Mouse (Mus musculus) stomach, embryonic 14.5 days (tissue): ENCODE data around the gene Kcng4. TPM values are rescaled to one million over a fixed set of nuclear protein-coding genes. Genes with fewer than 3 reads are reported as not detected.

Source experiments
- ATAC-seq: fragments of 200-750 bp; cut with Nextera tagmentation; 2 replicates; pipeline ENCODE4 v1.8.0; 2017; ENCODE audit warnings: low read depth, moderate TSS enrichment; ENCODE audit not compliant: insufficient number of reproducible peaks, insufficient read depth, low FRiP score
- H3K27ac ChIP-seq: fragments of 300-500 bp; sonication (generic); 2 replicates; pipeline ENCODE4 v1.5.1; 2014; ENCODE audit warnings: mild to moderate bottlenecking, low read length, moderate library complexity, mixed read lengths
- H3K27me3 ChIP-seq: fragments of 300-500 bp; sonication (generic); 2 replicates; pipeline ENCODE4 v1.6.1; 2014; ENCODE audit warnings: low read length, control low read depth, mixed read lengths; ENCODE audit not compliant: control insufficient read depth, insufficient read depth
- H3K36me3 ChIP-seq: fragments of 300-500 bp; sonication (generic); 2 replicates; pipeline ENCODE4 v1.6.1; 2014; ENCODE audit warnings: mild to moderate bottlenecking, control low read depth, low read length, moderate library complexity, mixed read lengths; ENCODE audit not compliant: control insufficient read depth, insufficient read depth
- H3K4me1 ChIP-seq: fragments of 300-500 bp; sonication (generic); 2 replicates; pipeline ENCODE4 v1.6.1; 2014; ENCODE audit warnings: low read length, control low read depth, mixed read lengths; ENCODE audit not compliant: control insufficient read depth, insufficient read depth
- H3K4me2 ChIP-seq: fragments of 300-500 bp; sonication (generic); replicated peaks from 2 replicates; pipeline ENCODE4 v1.6.1; 2014; ENCODE audit warnings: low read depth, low read length, control low read depth
- H3K4me3 ChIP-seq: fragments of 300-500 bp; sonication (generic); 2 replicates; pipeline ENCODE4 v1.5.1; 2014; ENCODE audit warnings: low read depth, low read length, control low read depth
- H3K9ac ChIP-seq: fragments of 300-500 bp; sonication (generic); replicated peaks from 2 replicates; pipeline ENCODE4 v1.6.1; 2014; ENCODE audit warnings: low read depth, mild to moderate bottlenecking, control low read depth, low read length, moderate library complexity, mixed read lengths
- H3K9me3 ChIP-seq: fragments of 300-500 bp; sonication (generic); 2 replicates; pipeline ENCODE4 v1.6.1; 2016; ENCODE audit warnings: low read depth, low read length, control low read depth; ENCODE audit not compliant: control insufficient read depth
- WGBS: fragments of 180-500 bp; shearing (Covaris S2); extraction: QIAGEN DNeasy Blood & Tissue Kit; methylation state at CpG from one replicate; pipeline ENCODE4 v1.1.7; 2014; 5-methylcytosine and 5-hydroxymethylcytosine counted together
- polyA plus RNA-seq: library from polyadenylated mRNA; unstranded; fragments of >200 nt; fragmentation: Nextera tagmentation; extraction: Ambion mirVana; gene quantifications from 2 replicates; pipeline ENCODE4 v1.2.1, GENCODE M21; 2014

Gene Kcng4
- polyA plus RNA-seq, result 0.23 and 0.31 TPM in 2 replicates

- H3K27me3 ChIP-seq, result 0 out of 2 replicates have a peak, but pooled peaks cover 4% of the 10 kb centered on the region
- no peak within 1 kb of the TSS for H3K9ac ChIP-seq
- peaks cover 8% of the 10 kb centered on the region for H3K4me1 ChIP-seq
- ATAC-seq, result no peak
- H3K4me3 ChIP-seq, result no peak within 1 kb of the TSS
- no peak within 1 kb of the TSS for H3K27ac ChIP-seq
- H3K36me3 ChIP-seq, result no peaks in the 10 kb centered on the region
- H3K4me2 ChIP-seq, result no peak within 1 kb of the TSS; the same call in 1 of the 2 replicates
- H3K9me3 ChIP-seq, result no peaks in the 10 kb centered on the region
- 18% methylated on average over 6 of the region's 6 CpGs for WGBS
Measured at GRCm38 (mm10) chr8:119635378-119635777, at the start of gene Kcng4. Gene Kcng4, minus strand, starts transcription at chr8:119635680.

GRCm38 (mm10) chr8:119679184-119679583, 43.7 kb upstream of the Kcng4 start:
- no peak for ATAC-seq
- 65% methylated on average over 14 of the region's 14 CpGs for WGBS
- no peaks in the 10 kb centered on the region for H3K36me3 ChIP-seq
- no peak overlapping the region for H3K27ac ChIP-seq
- H3K9me3 ChIP-seq, result no peaks in the 10 kb centered on the region
- no peak overlapping the region for H3K4me3 ChIP-seq
- no peak overlapping the region for H3K4me2 ChIP-seq
- H3K4me1 ChIP-seq, result no peaks in the 10 kb centered on the region
- no peaks in the 10 kb centered on the region for H3K27me3 ChIP-seq
- no peak overlapping the region for H3K9ac ChIP-seq

- Histone ChIP-seq H3K36me3 (no peaks in the 10 kb centered on the region), H3K4me2 (no peak overlapping the region; the same call in 1 of the 2 replicates), H3K4me1 (no peaks in the 10 kb centered on the region), H3K27ac (no peak overlapping the region), H3K9ac (no peak overlapping the region), H3K4me3 (no peak overlapping the region), H3K27me3 (no peaks in the 10 kb centered on the region), H3K9me3 (no peaks in the 10 kb centered on the region)
- 9% methylated on average over 18 of the region's 18 CpGs for WGBS
- ATAC-seq, result peak; percentile 12; the same call in 1 of the 2 replicates
Measured at GRCm38 (mm10) chr8:119678138-119678843, 42.8 kb upstream of the Kcng4 start.

GRCm38 (mm10) chr8:119676389-119676788, 40.9 kb upstream of the Kcng4 start:
- Histone ChIP-seq H3K9me3 (no peaks in the 10 kb centered on the region), H3K36me3 (no peaks in the 10 kb centered on the region), H3K27me3 (no peaks in the 10 kb centered on the region), H3K27ac (no peak overlapping the region), H3K4me1 (no peaks in the 10 kb centered on the region), H3K4me3 (no peak overlapping the region), H3K4me2 (no peak overlapping the region), H3K9ac (no peak overlapping the region)
- WGBS, result 19% methylated on average over 8 of the region's 8 CpGs
- 0 out of 2 replicates have a peak, but pooled peaks have one; percentile 16 for ATAC-seq

DNA sequence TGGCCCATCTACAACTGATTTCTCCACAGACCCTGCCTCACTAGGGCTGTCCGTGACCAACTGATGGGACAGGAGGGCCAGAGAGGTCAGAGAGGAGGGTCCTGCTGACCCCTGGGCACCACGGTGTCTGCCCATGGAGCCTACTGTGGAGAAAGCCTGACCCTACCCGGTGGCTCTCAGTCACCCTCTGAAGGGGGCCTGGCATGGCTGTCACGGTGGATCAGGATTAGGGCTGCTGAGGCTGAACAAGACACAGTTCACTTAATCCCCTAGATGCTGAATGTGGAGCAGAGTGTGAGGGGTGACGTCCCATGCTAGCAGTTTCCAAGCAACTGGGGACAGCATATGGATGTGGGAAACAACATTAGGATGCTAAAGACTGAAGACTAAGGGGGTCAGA, 40.0 kb upstream of the Kcng4 start:
- no peaks in the 10 kb centered on the region for H3K27me3 ChIP-seq
- no peaks in the 10 kb centered on the region for H3K9me3 ChIP-seq
- H3K4me3 ChIP-seq, result no peak overlapping the region
- H3K9ac ChIP-seq, result no peak overlapping the region
- peaks cover 6% of the 10 kb centered on the region; the same call in 1 of the 2 replicates for H3K4me1 ChIP-seq
- ATAC-seq, result no peak
- no peak overlapping the region for H3K27ac ChIP-seq
- no peaks in the 10 kb centered on the region for H3K36me3 ChIP-seq
- WGBS, result 91% methylated on average over 5 of the region's 5 CpGs
- no peak overlapping the region for H3K4me2 ChIP-seq

DNA sequence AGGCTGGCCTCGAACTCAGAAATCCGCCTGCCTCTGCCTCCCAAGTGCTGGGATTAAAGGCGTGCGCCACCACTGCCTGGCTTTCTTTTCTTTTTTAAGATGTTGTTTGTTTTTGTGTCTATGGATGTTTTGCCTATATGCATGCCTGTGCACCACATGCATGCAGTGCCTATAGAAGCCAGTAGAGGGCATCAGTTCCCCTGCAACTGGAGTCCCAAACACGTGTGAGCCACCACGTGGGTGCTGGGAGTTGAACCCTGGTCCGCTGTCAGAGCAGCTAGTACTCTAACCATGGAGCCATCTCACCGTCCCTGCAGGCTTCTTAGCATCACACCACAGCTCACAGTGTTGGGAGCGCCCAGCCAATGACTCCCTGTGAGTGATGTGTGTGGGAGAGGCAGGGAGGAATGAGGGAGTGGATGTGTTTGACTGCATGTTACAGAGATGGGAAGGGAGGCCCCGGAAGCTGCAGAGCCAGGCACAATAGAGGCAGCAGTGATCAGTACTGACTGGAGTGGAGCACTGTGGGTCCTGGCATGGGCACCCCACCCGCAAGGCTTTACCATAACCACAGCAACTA, 38.6 kb upstream of the Kcng4 start:
- no peak overlapping the region for H3K9ac ChIP-seq
- peaks cover 8% of the 10 kb centered on the region; the same call in 1 of the 2 replicates for H3K4me1 ChIP-seq
- no peak for ATAC-seq
- no peak overlapping the region for H3K4me3 ChIP-seq
- no peak overlapping the region for H3K4me2 ChIP-seq
- no peaks in the 10 kb centered on the region for H3K9me3 ChIP-seq
- no peaks in the 10 kb centered on the region for H3K36me3 ChIP-seq
- no peak overlapping the region for H3K27ac ChIP-seq
- 81% methylated on average over 9 of the region's 11 CpGs for WGBS
- H3K27me3 ChIP-seq, result no peaks in the 10 kb centered on the region

DNA sequence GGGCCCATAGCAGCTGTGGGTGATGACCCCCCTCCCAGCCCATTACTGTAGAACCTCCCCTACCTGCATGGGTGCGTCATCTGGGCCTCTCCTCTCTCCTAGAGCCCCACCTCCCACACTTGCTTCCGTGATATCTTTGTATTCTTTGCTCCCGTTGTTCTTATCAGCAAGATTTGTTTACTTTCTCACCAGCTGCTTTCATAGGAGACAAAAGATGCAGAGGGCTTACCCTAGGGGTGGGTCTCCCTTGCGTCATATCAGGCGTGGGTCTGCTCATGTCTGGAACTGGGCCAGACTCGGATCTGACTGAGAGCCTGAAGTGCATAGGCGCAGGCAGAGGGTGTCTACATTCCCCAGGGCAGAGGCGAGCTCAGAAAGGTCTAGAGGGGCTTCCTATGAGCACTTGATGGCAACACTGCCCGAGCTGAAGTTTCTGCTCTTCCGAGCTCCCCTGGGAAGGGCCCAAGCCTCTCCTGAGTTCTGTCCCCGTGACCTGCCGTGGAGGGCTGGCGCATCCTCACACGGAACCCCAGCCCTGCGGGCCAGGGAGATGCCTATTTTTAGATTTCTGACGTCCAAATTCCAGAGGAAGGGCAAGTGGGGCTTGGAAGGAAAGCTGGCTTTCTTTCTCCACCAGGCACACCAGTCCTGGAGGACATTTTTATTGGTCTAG, 35.1 kb upstream of the Kcng4 start:
- Histone ChIP-seq H3K4me2 (no peak overlapping the region; the same call in 1 of the 2 replicates), H3K27ac (peak overlapping the region; percentile 87)
- peak; percentile 81 for ATAC-seq

GRCm38 (mm10) chr8:119669284-119669683, 33.8 kb upstream of the Kcng4 start:
- peaks cover 22% of the 10 kb centered on the region; the same call in 1 of the 2 replicates for H3K4me1 ChIP-seq
- no peak overlapping the region for H3K9ac ChIP-seq
- H3K4me2 ChIP-seq, result no peak overlapping the region
- no peaks in the 10 kb centered on the region for H3K9me3 ChIP-seq
- no peak for ATAC-seq
- peak overlapping the region; percentile 44; the same call in 1 of the 2 replicates for H3K27ac ChIP-seq
- no peaks in the 10 kb centered on the region for H3K27me3 ChIP-seq
- H3K4me3 ChIP-seq, result no peak overlapping the region
- WGBS, result 38% methylated on average over 12 of the region's 12 CpGs
- H3K36me3 ChIP-seq, result no peaks in the 10 kb centered on the region

More for the DNA sequence above, 35.1 kb upstream of the Kcng4 start:
- Histone ChIP-seq H3K9ac (no peak overlapping the region), H3K4me1 (peaks cover 18% of the 10 kb centered on the region; the same call in 1 of the 2 replicates), H3K9me3 (no peaks in the 10 kb centered on the region), H3K4me3 (no peak overlapping the region), H3K36me3 (no peaks in the 10 kb centered on the region), H3K27me3 (no peaks in the 10 kb centered on the region)
- 22% methylated on average over 16 of the region's 16 CpGs for WGBS
